Mouse (Mus musculus) brown adipose tissue, adult 24 weeks (tissue): ENCODE measurements at regions not wholly inside any gene's neighbourhood (a gene's known extent, or its start where the extent isn't known, plus 50 kb on each side); places are given as distances from the start of the nearest gene placed in this dataset.

Experiments used
- H3K27ac ChIP-seq: fragments of 200-500 bp; replicated peaks from 2 replicates; pipeline ENCODE4 v1.5.1; 2012; ENCODE audit warnings: low read depth, mild to moderate bottlenecking, low read length
- H3K4me1 ChIP-seq: fragments of 200-500 bp; 2 replicates; pipeline ENCODE4 v1.6.1; 2012; ENCODE audit warnings: low read length, mixed read lengths; ENCODE audit not compliant: control insufficient read depth, insufficient read depth, insufficient read length
- H3K4me3 ChIP-seq: fragments of 200-500 bp; 2 replicates; pipeline ENCODE4 v1.5.1; 2012; ENCODE audit warnings: low read depth, mild to moderate bottlenecking, low read length, moderate library complexity; ENCODE audit not compliant: insufficient read depth

DNA sequence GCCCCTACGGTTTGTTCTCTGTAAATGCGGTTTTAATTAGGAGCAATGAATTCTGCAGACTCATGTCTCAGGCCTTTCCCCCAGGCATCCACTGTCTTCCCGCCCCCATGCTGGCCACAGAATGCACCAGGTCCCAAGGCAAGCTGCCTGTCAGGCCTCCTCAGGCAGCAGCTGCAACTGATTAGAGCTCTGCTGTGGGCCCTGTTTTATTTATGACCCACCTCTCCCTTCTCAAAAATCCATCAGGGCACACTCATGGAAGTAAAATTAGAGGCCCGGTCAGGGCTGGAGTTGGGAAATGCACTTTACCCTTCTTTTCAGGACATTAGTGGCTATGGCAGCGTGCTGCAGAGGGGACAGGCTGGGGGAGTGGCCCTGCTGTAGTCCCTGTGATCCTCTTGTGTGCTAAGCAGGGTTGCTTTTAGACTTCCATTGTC, 93.9 kb upstream of the S1pr3 start:
- H3K4me1 ChIP-seq = 0 out of 2 replicates have a peak, but pooled peaks cover 2% of the 10 kb centered on the region
- no peak overlapping the region for H3K4me3 ChIP-seq
- H3K27ac ChIP-seq = peak overlapping the region; percentile 41

DNA sequence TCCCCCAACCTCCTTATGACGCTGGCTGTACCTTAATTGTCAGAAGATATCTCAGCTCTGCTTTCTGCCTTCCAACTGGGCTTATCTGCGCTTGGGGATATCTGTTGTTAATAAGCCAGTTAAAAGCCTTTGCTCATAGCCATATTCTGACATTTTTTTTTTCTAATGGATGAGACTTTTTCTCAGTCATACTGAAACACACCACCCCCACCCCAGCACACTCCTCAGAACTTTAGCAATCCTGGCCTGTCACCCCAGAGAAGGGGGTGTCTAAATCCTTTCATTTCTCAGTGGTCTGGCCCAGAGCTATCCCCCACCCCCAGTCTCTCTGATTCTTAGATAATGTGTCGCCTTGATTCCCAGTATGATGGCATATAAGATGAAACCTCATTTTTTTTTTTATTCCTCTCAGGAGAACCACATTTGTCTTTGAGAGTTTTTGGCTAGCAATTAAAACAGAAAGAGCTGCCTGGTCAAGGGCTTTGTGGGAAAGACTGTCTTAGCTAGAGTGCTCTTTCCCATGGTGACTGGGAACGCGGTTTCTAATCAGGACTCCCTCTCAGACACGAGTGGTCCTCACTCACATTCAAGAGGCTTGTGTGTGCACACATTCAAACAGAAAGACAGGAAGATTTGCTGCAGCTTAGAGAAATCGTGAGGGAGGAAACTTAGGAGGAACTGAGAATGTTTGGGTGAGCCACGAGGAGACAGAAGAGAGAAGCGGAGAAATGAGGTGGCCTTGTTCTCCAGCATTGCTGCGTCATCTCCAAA, 93.2 kb upstream of the S1pr3 start:
- no peak overlapping the region for H3K4me3 ChIP-seq
- H3K4me1 ChIP-seq = 0 out of 2 replicates have a peak, but pooled peaks cover 2% of the 10 kb centered on the region
- peak overlapping the region; percentile 41 for H3K27ac ChIP-seq

DNA sequence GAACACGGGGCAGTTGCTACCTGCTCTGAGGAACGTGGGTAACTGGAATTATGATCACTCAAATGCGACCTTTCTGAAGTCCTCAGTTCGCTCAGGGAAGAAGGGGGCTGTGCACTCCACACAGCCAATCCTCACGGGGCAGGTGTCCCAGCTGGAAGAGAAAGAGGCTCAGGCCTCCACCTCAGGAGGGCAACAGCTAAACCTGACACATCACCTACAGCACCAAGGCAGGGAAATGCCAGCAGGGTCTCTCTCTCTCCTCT, 92.7 kb upstream of the S1pr3 start:
- Histone ChIP-seq H3K4me1 (0 out of 2 replicates have a peak, but pooled peaks cover 2% of the 10 kb centered on the region), H3K27ac (no peak overlapping the region), H3K4me3 (no peak overlapping the region)

DNA sequence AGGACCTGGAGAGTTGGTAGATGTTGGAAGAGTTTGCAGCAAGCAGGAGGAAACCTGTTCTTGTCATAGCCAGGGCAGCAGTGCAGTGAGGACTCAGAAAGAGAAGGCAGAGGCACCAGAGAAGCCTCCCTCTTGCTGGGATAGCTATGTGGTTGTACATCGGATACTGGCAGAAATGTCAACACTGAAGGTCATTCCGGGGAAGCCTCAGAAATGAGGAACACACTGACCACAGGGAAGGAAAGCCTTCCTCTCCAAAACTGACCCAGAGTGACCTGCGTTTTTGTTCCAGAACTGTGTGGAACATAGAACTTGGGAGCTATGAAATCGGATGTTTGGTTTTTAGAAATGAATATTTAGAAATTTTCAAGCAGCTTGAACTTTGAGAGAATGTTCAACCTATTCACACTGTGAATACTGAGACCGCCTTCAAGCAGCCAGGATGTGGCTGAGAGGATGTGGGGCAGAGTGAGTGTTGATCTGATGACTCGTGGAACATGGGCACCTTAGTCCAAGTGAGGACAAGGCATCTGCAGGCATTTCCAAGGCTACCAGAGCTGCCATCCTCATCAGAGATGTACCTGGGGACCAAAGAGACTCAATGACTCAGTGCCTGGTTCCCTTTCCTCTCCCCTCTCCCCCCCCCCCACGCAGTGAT, 85.3 kb upstream of the S1pr3 start:
- H3K27ac ChIP-seq = 0 out of 2 replicates have a peak overlapping the region, but pooled peaks have one; percentile 11
- no peak overlapping the region for H3K4me3 ChIP-seq
- no peaks in the 10 kb centered on the region; the same call in 1 of the 2 replicates for H3K4me1 ChIP-seq

DNA sequence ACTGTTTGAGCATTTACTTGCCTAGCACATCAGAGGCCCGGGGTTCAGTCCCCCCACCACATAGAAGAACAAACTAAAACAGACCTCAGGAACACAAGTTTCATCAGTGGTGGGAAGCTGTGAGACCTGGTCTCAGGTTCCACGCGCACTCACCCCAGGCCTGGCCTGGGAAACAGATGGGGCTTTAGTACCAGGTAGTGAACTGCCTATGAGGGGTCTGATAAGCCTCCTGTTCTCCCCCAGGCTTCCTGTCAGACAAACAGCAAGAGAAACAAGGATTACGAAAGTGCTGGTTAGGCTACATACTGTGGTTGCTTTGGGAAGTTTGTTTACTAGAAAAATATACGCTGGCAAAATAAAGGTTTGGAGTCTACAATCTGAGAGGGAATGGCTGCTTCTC, 83.7 kb upstream of the S1pr3 start:
- Histone ChIP-seq H3K4me1 (no peaks in the 10 kb centered on the region; the same call in 1 of the 2 replicates), H3K27ac (no peak overlapping the region), H3K4me3 (no peak overlapping the region)

DNA sequence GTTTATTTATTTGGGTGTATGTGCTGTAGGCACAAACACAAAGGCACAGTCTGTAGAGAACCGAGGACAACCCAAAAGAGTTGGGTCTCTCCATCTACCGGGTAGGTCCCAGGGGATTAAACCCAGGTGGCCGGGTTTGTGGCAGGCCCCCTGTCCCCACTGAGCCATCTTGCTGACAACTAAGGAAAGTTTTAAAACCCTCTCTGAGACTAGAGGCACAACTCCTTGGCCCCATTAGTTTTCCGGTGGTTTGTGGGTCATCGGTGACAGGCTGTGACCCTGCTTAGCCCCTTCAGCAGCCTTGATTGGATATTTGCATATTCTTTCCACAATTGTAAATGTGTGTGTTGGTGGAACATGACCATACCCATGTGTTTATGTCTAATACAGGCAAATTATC, 83.1 kb upstream of the S1pr3 start:
- Histone ChIP-seq H3K4me3 (no peak overlapping the region), H3K27ac (no peak overlapping the region)

DNA sequence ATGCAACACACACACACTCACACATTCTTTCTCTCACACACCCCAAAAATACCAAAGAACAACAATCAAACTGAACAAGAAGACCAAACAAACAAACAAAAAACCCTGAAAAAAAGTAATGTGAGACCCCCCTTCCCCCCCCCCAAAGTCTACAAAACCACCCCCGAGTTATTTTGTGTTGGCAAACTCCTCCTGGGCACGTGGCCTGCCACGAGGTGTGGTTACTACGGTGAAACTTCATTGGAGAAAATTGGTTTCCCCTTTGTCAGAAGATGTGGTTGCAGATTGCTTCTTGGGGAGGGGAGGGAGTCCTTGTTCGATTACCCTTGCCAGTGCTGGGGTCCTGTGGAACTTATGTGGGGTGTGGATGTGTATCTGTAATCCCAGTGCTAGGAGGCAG, 82.3 kb upstream of the S1pr3 start:
- no peak overlapping the region for H3K4me3 ChIP-seq
- H3K27ac ChIP-seq = no peak overlapping the region
- no peaks in the 10 kb centered on the region; the same call in 1 of the 2 replicates for H3K4me1 ChIP-seq

More for the DNA sequence above, 83.1 kb upstream of the S1pr3 start:
- H3K4me1 ChIP-seq = no peaks in the 10 kb centered on the region; the same call in 1 of the 2 replicates

DNA sequence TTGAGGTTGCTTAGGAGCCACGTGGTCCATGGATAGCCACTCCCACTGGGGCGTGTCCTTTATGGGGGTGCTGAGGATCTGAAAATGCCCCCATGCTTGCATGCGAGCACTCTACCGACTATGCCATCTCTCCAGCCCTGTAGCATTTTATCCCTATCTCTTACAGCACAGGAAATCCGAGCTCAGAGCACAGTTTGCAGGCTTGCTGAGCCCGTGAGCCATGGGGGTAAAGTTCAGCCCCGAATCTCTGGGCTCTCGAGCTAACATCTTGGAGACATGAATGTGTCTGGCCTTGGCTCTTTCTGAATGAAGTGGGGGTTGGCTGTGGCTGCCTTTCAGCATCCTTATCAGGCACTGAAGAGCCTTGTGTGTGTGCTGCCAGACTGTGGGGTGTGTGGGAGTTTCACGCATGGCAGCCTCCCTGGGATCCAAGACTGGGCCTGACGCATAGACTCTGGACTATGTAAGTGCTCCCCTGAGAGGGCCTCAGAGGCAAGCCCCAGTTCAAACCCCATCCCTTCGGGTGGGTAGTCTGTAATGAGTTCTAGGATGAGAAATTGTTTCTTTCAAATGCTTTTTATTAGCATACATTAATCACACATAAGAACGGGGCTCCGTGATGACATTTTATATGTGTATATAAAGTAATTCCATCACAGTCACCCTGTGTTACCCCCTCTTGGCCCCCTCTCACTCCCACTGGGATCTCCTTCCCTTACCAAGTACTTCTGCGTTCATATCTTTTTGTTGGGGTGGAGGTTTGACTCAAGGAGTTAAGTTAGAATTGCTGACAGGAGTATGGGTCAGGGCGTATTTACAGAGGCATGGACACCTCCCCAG, 80.1 kb upstream of the S1pr3 start:
- no peak overlapping the region for H3K4me3 ChIP-seq
- no peaks in the 10 kb centered on the region; the same call in 1 of the 2 replicates for H3K4me1 ChIP-seq
- no peak overlapping the region for H3K27ac ChIP-seq

DNA sequence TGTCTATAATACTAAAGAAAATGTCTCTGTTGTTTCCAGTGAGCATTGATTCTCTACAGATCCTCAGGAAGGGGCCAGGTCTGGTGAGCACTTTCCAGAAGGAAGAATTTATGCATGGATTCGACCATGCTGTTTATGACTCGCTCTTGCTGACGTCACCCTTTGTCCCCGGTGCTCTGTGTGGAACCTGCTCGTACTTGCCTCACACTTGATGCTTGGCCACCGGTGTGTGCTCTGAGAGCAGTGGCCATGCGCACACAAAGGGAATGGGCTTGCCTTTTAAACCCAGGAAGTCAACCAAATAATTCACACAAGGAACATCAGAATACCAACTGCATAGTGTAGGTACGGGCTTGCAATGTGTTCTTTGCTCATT, 79.5 kb upstream of the S1pr3 start:
- no peak overlapping the region for H3K27ac ChIP-seq
- H3K4me3 ChIP-seq = no peak overlapping the region
- no peaks in the 10 kb centered on the region for H3K4me1 ChIP-seq

DNA sequence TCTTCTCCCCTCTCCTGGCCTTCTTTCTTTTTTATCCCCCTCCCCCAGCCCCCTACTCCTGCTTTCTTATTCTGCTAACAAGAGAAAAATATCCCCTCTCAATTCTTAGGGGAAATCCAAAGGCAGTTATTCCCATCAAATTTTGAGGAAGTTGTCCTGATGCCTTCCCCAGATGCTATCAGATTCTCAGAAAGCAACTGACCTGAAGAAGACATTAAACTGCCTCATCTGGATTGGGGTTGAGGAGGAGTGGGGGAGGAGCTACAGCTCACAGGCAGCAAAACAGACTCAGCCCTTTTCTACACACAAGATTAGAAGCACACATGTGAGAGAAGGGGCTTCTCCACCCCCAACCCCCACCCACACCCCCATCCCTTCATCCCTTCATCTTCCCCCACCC, 78.7 kb upstream of the S1pr3 start:
- no peaks in the 10 kb centered on the region for H3K4me1 ChIP-seq
- H3K27ac ChIP-seq = no peak overlapping the region
- no peak overlapping the region for H3K4me3 ChIP-seq

DNA sequence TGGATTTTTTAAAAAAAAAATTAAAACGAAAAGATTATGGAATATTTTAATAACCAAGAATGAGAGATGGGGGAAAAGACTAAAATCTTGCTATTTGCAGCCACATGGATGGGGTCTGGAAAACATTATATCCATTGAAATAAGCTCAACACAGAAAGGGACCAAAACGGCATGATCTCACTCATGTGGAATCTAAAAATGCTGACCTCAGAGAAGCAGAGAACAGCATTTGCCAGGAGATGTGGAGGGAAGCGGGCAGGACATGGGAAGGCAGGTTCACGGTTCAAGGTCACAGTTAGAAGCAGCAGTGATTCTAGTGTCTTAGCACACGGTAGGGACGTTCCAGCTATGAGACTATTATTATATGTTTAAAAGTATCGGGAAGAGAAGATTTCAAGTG, 76.2 kb upstream of the S1pr3 start:
- H3K27ac ChIP-seq = no peak overlapping the region
- no peaks in the 10 kb centered on the region for H3K4me1 ChIP-seq
- no peak overlapping the region for H3K4me3 ChIP-seq

DNA sequence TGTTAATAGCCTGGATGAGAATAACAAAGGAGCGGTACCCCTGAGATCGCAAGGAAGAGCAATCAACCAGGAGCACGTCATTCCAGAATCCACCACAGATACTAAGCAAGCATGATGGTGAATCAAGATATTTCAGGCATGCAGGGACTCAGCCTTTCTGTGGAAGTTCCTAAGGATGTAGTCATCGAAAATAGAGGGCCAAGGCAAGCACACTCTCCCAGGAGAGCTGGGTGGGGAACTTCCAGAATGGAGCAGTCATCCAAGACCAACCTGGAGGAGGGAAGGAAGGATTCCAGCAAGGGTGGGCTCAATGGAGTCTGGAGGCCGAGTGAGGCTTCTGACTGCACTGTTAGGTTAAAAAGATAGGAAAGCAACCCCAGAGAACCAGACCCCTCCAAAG, 75.0 kb upstream of the S1pr3 start:
- H3K4me3 ChIP-seq = no peak overlapping the region
- H3K27ac ChIP-seq = no peak overlapping the region
- H3K4me1 ChIP-seq = no peaks in the 10 kb centered on the region

DNA sequence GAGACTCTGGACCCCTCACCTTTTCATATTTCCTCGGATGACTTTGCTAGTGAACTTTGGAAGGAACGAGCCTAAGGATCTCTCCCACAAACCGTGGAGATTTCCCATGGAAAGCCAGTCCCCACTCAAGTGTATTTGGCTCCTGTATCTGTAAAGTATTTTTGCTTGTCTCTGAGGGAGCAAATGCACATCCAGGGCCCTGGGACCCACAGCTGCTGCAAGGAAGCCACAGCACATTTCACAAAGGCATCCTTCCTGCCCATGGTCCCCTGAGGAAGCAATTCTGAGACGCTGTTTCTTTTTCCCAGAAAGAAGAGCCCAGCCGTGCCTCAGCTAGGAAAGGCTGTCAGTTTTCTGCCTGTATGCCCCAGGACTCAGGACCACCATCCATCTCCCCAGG, 71.7 kb upstream of the S1pr3 start:
- Histone ChIP-seq H3K4me1 (no peaks in the 10 kb centered on the region), H3K4me3 (no peak overlapping the region), H3K27ac (peak overlapping the region; percentile 70)

DNA sequence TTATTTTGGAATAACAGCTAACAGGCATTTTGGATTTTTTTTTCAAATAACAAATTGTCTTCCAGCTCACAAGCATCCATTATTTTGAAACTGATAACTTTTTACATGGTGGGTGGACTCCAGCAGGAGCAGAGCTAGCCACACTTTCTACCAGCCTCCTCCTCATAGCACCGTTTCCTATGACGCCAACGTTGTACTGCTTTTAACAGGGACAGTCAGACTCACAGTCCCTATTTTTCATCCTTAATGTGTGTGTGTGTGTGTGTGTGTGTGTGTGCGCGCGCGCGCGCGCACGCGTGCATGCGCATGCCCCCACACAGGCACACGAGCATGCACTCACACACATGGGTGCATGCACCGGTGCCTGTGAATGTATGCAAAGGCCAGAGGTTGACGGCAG, 70.5 kb upstream of the S1pr3 start:
- Histone ChIP-seq H3K27ac (no peak overlapping the region), H3K4me1 (no peaks in the 10 kb centered on the region), H3K4me3 (no peak overlapping the region)

DNA sequence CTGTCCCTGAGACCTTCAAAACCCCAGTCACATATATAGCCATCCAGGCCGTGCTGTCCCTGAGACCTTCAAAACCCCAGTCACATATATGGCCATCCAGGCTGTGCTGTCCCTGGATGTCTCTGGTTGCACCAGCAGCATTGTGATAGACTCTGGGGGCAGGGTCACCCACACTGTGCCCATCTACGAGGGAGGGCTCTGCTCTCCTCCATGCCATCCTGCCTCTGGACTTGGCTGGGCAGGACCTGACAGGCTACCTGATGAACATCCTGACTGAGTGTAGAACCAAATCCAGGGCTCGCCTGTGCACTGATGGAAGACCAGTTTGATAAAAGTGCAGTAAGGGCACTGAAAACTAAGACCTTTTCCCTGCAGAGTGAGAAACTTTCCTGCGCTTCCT, 63.1 kb upstream of the S1pr3 start:
- H3K4me3 ChIP-seq = no peak overlapping the region
- no peaks in the 10 kb centered on the region; the same call in 1 of the 2 replicates for H3K4me1 ChIP-seq
- no peak overlapping the region for H3K27ac ChIP-seq
